Mouse (Mus musculus) spleen, adult 2 months (tissue): ENCODE measurements at regions not wholly inside any gene's neighbourhood (a gene's known extent, or its start where the extent isn't known, plus 50 kb on each side); places are given as distances from the start of the nearest gene placed in this dataset.

Source experiments
- DNase-seq, 2 experiments: peaks; one replicate each; pipeline versions ENCODE4 v3.0.0 to v3.0.0-alpha.2; 2012 to 2021; ENCODE audit warnings: low spot score in 2 of 2, low read depth in 1 of 2
- H3K27ac ChIP-seq: fragments of 200-500 bp; 2 replicates; pipeline ENCODE4 v1.5.1; 2012; ENCODE audit warnings: low read length, inconsistent platforms; ENCODE audit not compliant: insufficient read depth
- H3K27me3 ChIP-seq: fragments of 200-500 bp; 2 replicates; pipeline ENCODE4 v1.6.1; 2012; ENCODE audit warnings: mild to moderate bottlenecking, moderate library complexity, low read length, inconsistent platforms; ENCODE audit not compliant: control insufficient read depth, insufficient read depth
- H3K36me3 ChIP-seq: fragments of 200-500 bp; 2 replicates; pipeline ENCODE4 v1.6.1; 2012; ENCODE audit warnings: mild to moderate bottlenecking, low read length, inconsistent platforms; ENCODE audit not compliant: control insufficient read depth, insufficient read depth
- H3K4me1 ChIP-seq: fragments of 200-500 bp; 2 replicates; pipeline ENCODE4 v1.6.1; 2011; ENCODE audit warnings: inconsistent platforms; ENCODE audit not compliant: control insufficient read depth, insufficient read depth, insufficient read length
- H3K4me3 ChIP-seq: fragments of 200-500 bp; 2 replicates; pipeline ENCODE4 v1.5.1; 2011; ENCODE audit warnings: mild to moderate bottlenecking, inconsistent platforms; ENCODE audit not compliant: insufficient read depth, insufficient read length; ENCODE audit errors: extremely low read depth
- CTCF ChIP-seq: fragments of 200-500 bp; IDR thresholded peaks from 2 replicates; pipeline ENCODE4 v1.5.1; 2011; ENCODE audit warnings: mild to moderate bottlenecking, inconsistent platforms; ENCODE audit not compliant: insufficient read depth, insufficient read length, insufficient replicate concordance; ENCODE audit errors: extremely low read depth
- POLR2A ChIP-seq: fragments of 200-500 bp; IDR thresholded peaks from 2 replicates; pipeline ENCODE4 v1.6.1; 2011; ENCODE audit warnings: low read depth, low read length, inconsistent platforms
- WGBS: fragments of 180-500 bp; shearing (Covaris S2); methylation state at CpG from one replicate; pipeline ENCODE4 v1.1.7; 2018; 5-methylcytosine and 5-hydroxymethylcytosine counted together

DNA sequence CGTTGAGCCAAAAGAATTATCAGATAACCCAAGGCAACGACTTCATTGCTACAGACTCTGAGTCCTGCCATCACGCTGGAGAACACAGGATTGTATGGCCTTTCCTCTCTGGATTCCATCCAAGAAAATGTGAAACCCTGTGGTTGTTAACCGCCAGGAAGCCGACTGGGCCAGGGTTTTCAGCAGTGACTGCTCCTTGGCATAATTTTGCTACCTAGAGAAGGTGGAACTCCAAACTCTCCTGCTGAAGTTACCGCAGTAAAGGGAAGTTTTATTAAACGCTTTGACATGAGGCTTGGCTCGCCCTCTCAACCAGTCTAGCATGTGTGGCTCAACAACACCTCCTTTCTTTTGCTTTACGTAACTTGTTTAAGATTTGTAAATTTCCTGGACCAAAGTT, 116.9 kb downstream of the Wif1 start:
- H3K27me3 ChIP-seq = no peaks in the 10 kb centered on the region
- H3K4me3 ChIP-seq = no peak overlapping the region
- TF ChIP-seq CTCF = no peak
- TF ChIP-seq POLR2A = no peak
- DNase-seq = no peak
- no peak overlapping the region for H3K27ac ChIP-seq
- H3K36me3 ChIP-seq = no peaks in the 10 kb centered on the region
- 37% methylated on average over 9 of the region's 9 CpGs for WGBS
- no peaks in the 10 kb centered on the region for H3K4me1 ChIP-seq

DNA sequence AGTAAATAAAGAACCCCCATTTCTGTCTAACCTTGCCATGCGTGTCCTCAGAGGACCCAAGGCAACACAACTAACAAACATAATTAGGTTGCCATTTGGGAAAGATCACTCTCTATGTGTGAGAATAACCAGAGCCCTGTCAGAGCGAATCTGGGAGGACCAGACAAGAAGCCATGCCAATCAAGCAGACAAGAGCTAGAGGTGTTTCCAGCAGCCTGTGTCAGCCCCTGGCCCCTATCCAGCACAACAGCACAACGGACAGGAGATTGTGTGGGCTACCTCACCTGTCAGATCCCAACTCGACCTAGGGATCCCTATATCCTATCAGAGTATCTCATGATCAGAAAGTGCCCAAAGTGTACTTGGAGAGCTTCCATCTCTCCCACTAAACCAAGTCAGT, 119.9 kb downstream of the Wif1 start:
- 71% methylated on average over 4 of the region's 4 CpGs for WGBS
- Histone ChIP-seq H3K4me3 (no peak overlapping the region), H3K4me1 (no peaks in the 10 kb centered on the region), H3K36me3 (no peaks in the 10 kb centered on the region), H3K27me3 (no peaks in the 10 kb centered on the region), H3K27ac (no peak overlapping the region)
- no peak for DNase-seq
- TF ChIP-seq POLR2A (no peak), CTCF (no peak)

DNA sequence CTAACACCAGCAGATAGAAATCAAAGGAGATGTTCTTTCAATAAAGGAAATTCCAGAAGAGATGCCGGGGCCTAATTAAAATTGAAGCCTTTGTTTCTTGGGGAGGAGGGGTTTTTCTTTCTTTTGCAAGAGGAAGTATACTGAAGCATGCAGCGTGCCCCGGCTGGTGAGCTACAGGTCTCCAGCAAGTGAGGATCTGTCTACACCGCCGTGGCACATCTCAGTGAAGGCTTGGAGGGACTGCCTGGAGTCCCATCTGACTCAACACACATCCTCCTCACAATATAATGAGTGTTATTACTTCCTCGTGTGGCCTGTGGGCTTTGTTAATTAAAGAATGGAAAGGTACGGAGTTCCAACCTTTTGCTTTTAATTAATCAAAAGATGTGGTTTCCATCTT, 126.7 kb downstream of the Wif1 start:
- WGBS = 30% methylated on average over 7 of the region's 7 CpGs
- H3K36me3 ChIP-seq = no peaks in the 10 kb centered on the region
- no peak for DNase-seq
- TF ChIP-seq POLR2A (no peak), CTCF (no peak)
- H3K27me3 ChIP-seq = no peaks in the 10 kb centered on the region
- no peaks in the 10 kb centered on the region for H3K4me1 ChIP-seq
- H3K27ac ChIP-seq = no peak overlapping the region
- H3K4me3 ChIP-seq = no peak overlapping the region

DNA sequence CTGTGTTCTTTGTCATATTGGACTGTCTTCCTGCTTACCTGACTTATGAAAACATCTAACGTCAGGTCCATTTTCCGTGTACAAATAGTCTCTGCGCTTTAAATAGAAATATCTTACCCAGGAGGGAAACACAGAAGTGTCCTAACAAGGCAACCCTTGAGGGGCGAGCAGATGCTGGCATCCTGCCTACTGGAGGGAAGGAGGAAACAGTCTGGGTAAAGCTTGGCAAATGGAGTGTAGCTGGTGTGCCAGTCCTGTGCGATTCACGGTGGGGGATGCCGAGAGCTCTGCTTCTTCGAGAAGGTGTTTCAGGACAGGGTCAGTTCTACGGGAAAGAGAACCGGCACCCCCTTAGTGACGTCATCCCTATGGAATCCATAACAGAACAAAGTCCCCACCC, 127.4 kb downstream of the Wif1 start:
- Histone ChIP-seq H3K4me3 (no peak overlapping the region), H3K4me1 (no peaks in the 10 kb centered on the region), H3K36me3 (no peaks in the 10 kb centered on the region), H3K27ac (no peak overlapping the region), H3K27me3 (no peaks in the 10 kb centered on the region)
- DNase-seq = no peak
- whole genome bisulfite sequencing = 43% methylated on average over 11 of the region's 11 CpGs
- TF ChIP-seq CTCF (no peak), POLR2A (no peak)

- H3K4me3 ChIP-seq = no peak overlapping the region
- H3K27me3 ChIP-seq = no peaks in the 10 kb centered on the region
- no peaks in the 10 kb centered on the region for H3K36me3 ChIP-seq
- WGBS = 93% methylated on average over 9 of the region's 9 CpGs
- H3K27ac ChIP-seq = no peak overlapping the region
- TF ChIP-seq POLR2A (no peak), CTCF (no peak)
- no peaks in the 10 kb centered on the region for H3K4me1 ChIP-seq
- no peak for DNase-seq
Observed at GRCm38 (mm10) chr10:121174022-121174421, 140.3 kb downstream of the Wif1 start.

GRCm38 (mm10) chr10:121189139-121189538, 155.4 kb downstream of the Wif1 start:
- Histone ChIP-seq H3K4me1 (no peaks in the 10 kb centered on the region), H3K27ac (no peak overlapping the region), H3K36me3 (no peaks in the 10 kb centered on the region), H3K4me3 (no peak overlapping the region), H3K27me3 (no peaks in the 10 kb centered on the region)
- WGBS = 25% methylated on average over 7 of the region's 7 CpGs
- peak in 1 of 2 experiments; percentile 15 for DNase-seq
- no peak for TF ChIP-seq CTCF
- TF ChIP-seq POLR2A = no peak

DNA sequence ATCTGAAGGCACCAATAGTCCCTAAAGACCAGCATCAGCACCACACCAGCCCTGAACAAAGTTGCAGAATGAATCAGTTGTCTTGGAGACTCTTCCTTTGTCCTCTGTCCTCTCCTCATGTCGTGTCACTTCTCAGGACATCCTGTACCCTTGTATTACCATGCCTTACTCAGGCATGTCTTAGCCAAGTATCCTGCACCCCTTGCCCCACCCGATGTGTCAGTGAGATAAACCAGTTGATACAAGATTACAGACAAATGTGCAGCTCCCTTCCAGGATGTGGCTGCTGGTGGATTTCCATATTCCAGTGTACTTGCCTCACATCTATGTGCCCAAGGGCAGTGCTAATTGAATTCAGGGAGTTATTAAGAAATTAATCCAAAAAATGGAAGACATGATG, 151.8 kb downstream of the Tbc1d30 start:
- Histone ChIP-seq H3K4me3 (no peak overlapping the region), H3K36me3 (no peaks in the 10 kb centered on the region), H3K4me1 (no peaks in the 10 kb centered on the region), H3K27me3 (no peaks in the 10 kb centered on the region), H3K27ac (no peak overlapping the region)
- no peak for DNase-seq
- 56% methylated on average over 2 of the region's 2 CpGs for WGBS
- no peak for TF ChIP-seq CTCF
- TF ChIP-seq POLR2A = no peak
